Mouse (Mus musculus) ovary, postnatal 36 days (tissue): ENCODE data around the gene Pdzd2.

Experiments used
- DNase-seq: peaks from one replicate; pipeline ENCODE4 v3.0.0; 2022; ENCODE audit warnings: low spot score, mixed read lengths

Pdzd2 gene

GRCm38 (mm10) chr15:12577054-12577696 is 162.5 kb downstream of the Pdzd2 start:
- peak; percentile 18 for DNase-seq

- DNase-seq = no peak
Measured at GRCm38 (mm10) chr15:12573621-12574020, 166.1 kb downstream of the Pdzd2 start.

GRCm38 (mm10) chr15:12571168-12571567 is 168.6 kb downstream of the Pdzd2 start:
- no peak for DNase-seq

GRCm38 (mm10) chr15:12566637-12567440 is 172.9 kb downstream of the Pdzd2 start:
- peak; percentile 43 for DNase-seq

GRCm38 (mm10) chr15:12565281-12565680 is 174.4 kb downstream of the Pdzd2 start:
- DNase-seq = no peak

- DNase-seq = no peak
Measured at GRCm38 (mm10) chr15:12560505-12560904, 179.2 kb downstream of the Pdzd2 start.

- no peak for DNase-seq
Measured at GRCm38 (mm10) chr15:12557663-12558436, 181.9 kb downstream of the Pdzd2 start.

GRCm38 (mm10) chr15:12553211-12553610 is 186.5 kb downstream of the Pdzd2 start:
- DNase-seq = no peak

- DNase-seq = no peak
Measured at GRCm38 (mm10) chr15:12550919-12551318, 188.8 kb downstream of the Pdzd2 start.

- DNase-seq = no peak
Measured at GRCm38 (mm10) chr15:12550376-12550775, 189.3 kb downstream of the Pdzd2 start.

GRCm38 (mm10) chr15:12549919-12550305 is 189.8 kb downstream of the Pdzd2 start:
- peak; percentile 57 for DNase-seq

GRCm38 (mm10) chr15:12549271-12549918 is 190.3 kb downstream of the Pdzd2 start:
- peak; percentile 52 for DNase-seq

- no peak for DNase-seq
Measured at GRCm38 (mm10) chr15:12548696-12549095, 191.0 kb downstream of the Pdzd2 start.

GRCm38 (mm10) chr15:12547640-12548405 is 191.9 kb downstream of the Pdzd2 start:
- no peak for DNase-seq

GRCm38 (mm10) chr15:12546781-12547180 is 192.9 kb downstream of the Pdzd2 start:
- no peak for DNase-seq

GRCm38 (mm10) chr15:12545671-12546070 is 194.1 kb downstream of the Pdzd2 start:
- DNase-seq = no peak

GRCm38 (mm10) chr15:12545220-12545619 is 194.5 kb downstream of the Pdzd2 start:
- DNase-seq = no peak

- DNase-seq = no peak
Measured at GRCm38 (mm10) chr15:12543686-12544325, 195.9 kb downstream of the Pdzd2 start.

- DNase-seq = no peak
Measured at GRCm38 (mm10) chr15:12542316-12542715, 197.4 kb downstream of the Pdzd2 start.

- no peak for DNase-seq
Measured at GRCm38 (mm10) chr15:12539618-12540302, 200.0 kb downstream of the Pdzd2 start.
